Mouse (Mus musculus): ENCODE measurements around the gene Fam71d. TPM values are rescaled to one million over a fixed set of nuclear protein-coding genes. Genes with fewer than 3 reads are reported as not detected.

Fam71d gene
- polyA plus RNA-seq (2017; shearing (Covaris generic)): not detected

GRCm38 (mm10) chr12:78691325-78691724, at the start of gene Fam71d:
TSS of gene Fam71d (plus strand) at chr12:78691535.

GRCm38 (mm10) chr12:78748557-78749377, 57.4 kb downstream of the Fam71d start, which contains the start of gene Mpp5:
TSS of gene Mpp5 (plus strand) at chr12:78748907.

Other genes starting within 250 kb of the Fam71d start
- gene Mpp5, start 57.4 kb downstream of the Fam71d start, polyA plus RNA-seq (2017; shearing (Covaris generic)): 10 to 100 TPM; 11.0 to 12.6 TPM
- gene Atp6v1d, start 170.1 kb downstream of the Fam71d start, polyA plus RNA-seq (2017; shearing (Covaris generic)): 100 to 1,000 TPM; 160 to 195 TPM
- gene Eif2s1, start 170.3 kb downstream of the Fam71d start, polyA plus RNA-seq (2017; shearing (Covaris generic)): 100 to 1,000 TPM; 165 to 210 TPM
- gene Plek2, start 215.4 kb downstream of the Fam71d start, polyA plus RNA-seq (2017; shearing (Covaris generic)): 1 to 10 TPM in 1 of 2 experiments, under 1 TPM in 1; 0.52 to 1.2 TPM

Measured in inflammation-experienced regulatory T-cells (primary cell).